Mouse (Mus musculus): ENCODE measurements around the gene Inpp4b. TPM values are rescaled to one million over a fixed set of nuclear protein-coding genes. Genes with fewer than 3 reads are reported as not detected.

The Inpp4b gene
- total and polyA plus RNA-seq, 2 experiments from 2014 or later = 18.9 to 60.9 TPM

DNA sequence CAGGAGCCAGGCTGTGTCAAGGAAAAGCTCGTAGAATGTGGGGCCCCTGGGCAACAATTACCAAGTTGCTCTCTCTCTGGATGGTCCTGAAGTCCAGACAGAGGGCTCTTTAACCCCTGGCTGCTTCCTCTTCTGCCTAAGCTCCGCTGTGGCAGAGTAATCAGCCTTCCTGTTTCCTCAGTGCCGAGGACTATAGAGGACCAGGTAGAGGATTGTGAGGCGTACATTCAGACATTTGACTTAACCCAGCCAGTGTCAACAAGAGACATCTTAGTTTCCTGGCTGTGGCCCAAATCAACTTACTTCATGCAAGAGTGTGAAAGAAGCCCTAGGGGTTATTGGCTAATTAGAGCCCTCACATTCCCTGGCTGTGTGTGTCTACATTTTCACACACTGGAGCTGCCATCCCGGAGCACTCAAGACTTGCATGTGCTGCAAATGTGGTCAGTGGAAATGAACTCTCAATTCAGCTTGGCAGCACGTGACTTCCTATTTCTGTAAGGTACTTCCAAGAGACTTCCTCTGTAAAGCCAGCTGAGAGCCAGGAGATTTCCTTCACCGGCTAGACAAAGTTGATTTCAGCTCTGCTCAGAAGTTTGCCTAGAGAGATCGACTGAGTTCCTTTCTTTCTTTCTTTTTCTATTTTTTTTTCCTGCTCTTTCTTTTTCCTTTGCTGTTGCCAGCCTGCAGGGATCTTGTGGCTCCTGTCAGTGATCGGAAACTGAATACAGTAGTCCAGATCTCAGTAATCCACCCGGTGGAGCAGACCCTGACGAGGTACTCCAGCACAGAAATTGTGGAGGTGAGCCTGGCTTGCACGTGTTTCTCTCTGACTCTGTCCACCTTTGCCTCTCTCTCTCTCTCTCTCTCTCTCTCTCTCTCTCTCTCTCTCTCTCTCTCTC, 425.3 kb downstream of the Inpp4b start:
- Histone ChIP-seq H3K9me3 (replicated peaks; ENCODE audit: control insufficient read depth, low read length) (no peaks in the 10 kb centered on the region), H3K4me2 (ENCODE audit: low read depth, low read length) (peak overlapping the region; percentile 51), H3K27ac (ENCODE audit: low read depth) (peak overlapping the region; percentile 46), H3K4me1 (ENCODE audit: control insufficient read depth, insufficient read depth) (peaks cover 27% of the 10 kb centered on the region), H3K9ac (replicated peaks; ENCODE audit: low read depth, low read length) (no peak overlapping the region; the same call in 1 of the 2 replicates), H3K36me3 (replicated peaks; ENCODE audit: control insufficient read depth, insufficient read depth, low read length) (no peaks in the 10 kb centered on the region), H3K4me3 (ENCODE audit: low read depth, low read length) (peak overlapping the region; percentile 30), H3K27me3 (ENCODE audit: control insufficient read depth, insufficient read depth, low read length) (no peaks in the 10 kb centered on the region)
- 10% methylated on average over 12 of the region's 12 CpGs for WGBS
- ATAC-seq (ENCODE audit: insufficient read depth, low read depth) (peak; percentile 69), DNase-seq (ENCODE audit: low spot score) (peak; percentile 71)
- TF ChIP-seq EP300 (IDR thresholded peaks at IDR 0.05; ENCODE audit: low read depth) (no peak), CTCF (IDR thresholded peaks at IDR 0.05; ENCODE audit: low read depth) (no peak)

- no peak for DNase-seq (ENCODE audit: low spot score)
- no peak for ATAC-seq (ENCODE audit: insufficient read depth, low read depth)
- no peak overlapping the region; the same call in 1 of the 2 replicates for H3K9ac ChIP-seq (replicated peaks; ENCODE audit: low read depth, low read length)
Observed at GRCm38 (mm10) chr8:81768313-81768675, 425.9 kb downstream of the Inpp4b start.

DNA sequence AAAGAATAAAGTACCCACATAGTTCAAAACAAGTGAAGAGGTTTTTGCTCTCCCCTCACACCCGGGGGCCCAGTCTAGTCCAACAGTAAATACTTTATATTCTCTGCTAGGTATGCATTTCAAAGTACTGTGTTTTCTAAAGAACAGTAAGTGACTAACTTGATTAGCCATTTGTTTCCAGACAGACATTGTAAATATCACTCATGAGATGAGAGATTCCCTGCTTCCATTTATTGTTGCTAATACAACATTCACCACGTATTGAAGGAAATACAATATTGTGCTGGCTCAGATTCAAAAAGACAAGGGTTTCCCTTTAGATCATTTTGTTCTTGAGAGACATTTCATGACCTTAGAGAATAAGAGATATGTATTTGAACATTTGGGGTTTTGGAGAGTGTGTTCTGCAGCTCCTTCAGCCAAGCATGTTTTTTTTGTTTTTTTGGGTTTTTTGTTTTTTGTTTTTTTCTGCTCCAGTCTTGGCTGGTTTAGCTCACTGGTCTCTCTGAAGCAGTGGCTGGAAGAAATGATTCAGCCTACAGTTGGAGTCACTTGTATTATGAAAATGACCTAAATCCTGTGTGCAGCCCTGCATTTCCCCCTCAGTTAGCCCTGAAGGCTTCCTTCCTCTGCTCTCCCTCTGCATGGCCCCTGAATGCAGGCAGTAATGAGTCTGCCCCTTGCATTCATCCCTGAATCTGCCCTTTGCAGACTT, 426.5 kb downstream of the Inpp4b start:
- Histone ChIP-seq H3K27me3 (ENCODE audit: control insufficient read depth, insufficient read depth, low read length) (no peaks in the 10 kb centered on the region), H3K9ac (replicated peaks; ENCODE audit: low read depth, low read length) (no peak overlapping the region), H3K27ac (ENCODE audit: low read depth) (no peak overlapping the region), H3K9me3 (replicated peaks; ENCODE audit: control insufficient read depth, low read length) (no peaks in the 10 kb centered on the region), H3K36me3 (replicated peaks; ENCODE audit: control insufficient read depth, insufficient read depth, low read length) (no peaks in the 10 kb centered on the region), H3K4me1 (ENCODE audit: control insufficient read depth, insufficient read depth) (peaks cover 28% of the 10 kb centered on the region), H3K4me2 (ENCODE audit: low read depth, low read length) (peak overlapping the region; percentile 51), H3K4me3 (ENCODE audit: low read depth, low read length) (peak overlapping the region; percentile 30; the same call in 1 of the 2 replicates)
- TF ChIP-seq EP300 (IDR thresholded peaks at IDR 0.05; ENCODE audit: low read depth) (no peak), CTCF (IDR thresholded peaks at IDR 0.05; ENCODE audit: low read depth) (no peak)
- WGBS = 55% methylated on average over 2 of the region's 2 CpGs
- DNase-seq (ENCODE audit: low spot score) (no peak), ATAC-seq (ENCODE audit: insufficient read depth, low read depth) (no peak)

More at GRCm38 (mm10) chr8:81768313-81768675, 425.9 kb downstream of the Inpp4b start:
- Histone ChIP-seq H3K9me3 (replicated peaks; ENCODE audit: control insufficient read depth, low read length) (no peaks in the 10 kb centered on the region), H3K4me2 (ENCODE audit: low read depth, low read length) (peak overlapping the region; percentile 51), H3K27me3 (ENCODE audit: control insufficient read depth, insufficient read depth, low read length) (no peaks in the 10 kb centered on the region), H3K4me1 (ENCODE audit: control insufficient read depth, insufficient read depth) (peaks cover 27% of the 10 kb centered on the region), H3K36me3 (replicated peaks; ENCODE audit: control insufficient read depth, insufficient read depth, low read length) (no peaks in the 10 kb centered on the region), H3K4me3 (ENCODE audit: low read depth, low read length) (peak overlapping the region; percentile 30; the same call in 1 of the 2 replicates), H3K27ac (ENCODE audit: low read depth) (peak overlapping the region; percentile 46; the same call in 1 of the 2 replicates)
- WGBS = 43% methylated on average over 2 of the region's 2 CpGs
- no peak for TF ChIP-seq EP300 (IDR thresholded peaks at IDR 0.05; ENCODE audit: low read depth)
- TF ChIP-seq CTCF (IDR thresholded peaks at IDR 0.05; ENCODE audit: low read depth) = no peak

GRCm38 (mm10) chr8:81770603-81771276, 428.4 kb downstream of the Inpp4b start:
- peaks cover 31% of the 10 kb centered on the region for H3K4me1 ChIP-seq (ENCODE audit: control insufficient read depth, insufficient read depth)
- H3K27me3 ChIP-seq (ENCODE audit: control insufficient read depth, insufficient read depth, low read length) = no peaks in the 10 kb centered on the region
- TF ChIP-seq EP300 (IDR thresholded peaks at IDR 0.05; ENCODE audit: low read depth) = no peak
- no peak for TF ChIP-seq CTCF (IDR thresholded peaks at IDR 0.05; ENCODE audit: low read depth)
- H3K9ac ChIP-seq (replicated peaks; ENCODE audit: low read depth, low read length) = peak overlapping the region; percentile 4; the same call in 1 of the 2 replicates
- WGBS = 29% methylated on average over 6 of the region's 6 CpGs
- DNase-seq (ENCODE audit: low spot score) = peak; percentile 26
- peak overlapping the region; percentile 41 for H3K4me3 ChIP-seq (ENCODE audit: low read depth, low read length)
- peak overlapping the region; percentile 55 for H3K4me2 ChIP-seq (ENCODE audit: low read depth, low read length)
- H3K9me3 ChIP-seq (replicated peaks; ENCODE audit: control insufficient read depth, low read length) = no peaks in the 10 kb centered on the region
- H3K36me3 ChIP-seq (replicated peaks; ENCODE audit: control insufficient read depth, insufficient read depth, low read length) = no peaks in the 10 kb centered on the region
- peak; percentile 52 for ATAC-seq (ENCODE audit: insufficient read depth, low read depth)
- H3K27ac ChIP-seq (ENCODE audit: low read depth) = peak overlapping the region; percentile 41; the same call in 1 of the 2 replicates

DNA sequence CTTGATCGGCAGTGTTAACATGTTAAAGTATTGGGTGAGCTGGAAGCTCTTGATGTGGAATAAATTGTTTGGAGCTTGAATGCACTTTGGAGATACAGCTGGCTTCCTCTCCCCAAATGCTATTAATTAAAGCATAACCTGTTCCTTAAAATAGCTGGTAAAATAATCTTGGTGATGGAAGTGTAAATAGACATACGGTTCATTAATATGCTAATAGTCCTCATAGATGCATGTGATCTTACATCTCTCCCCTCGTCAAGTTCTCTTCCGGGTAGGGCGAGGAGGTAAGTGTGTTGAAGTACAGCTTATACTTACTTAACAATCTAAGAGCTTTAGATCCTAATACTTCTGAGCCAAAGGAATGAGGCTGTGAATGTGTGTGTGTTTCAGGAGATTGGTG, 430.5 kb downstream of the Inpp4b start:
- WGBS = 86% methylated on average over 5 of the region's 5 CpGs
- Histone ChIP-seq H3K27ac (ENCODE audit: low read depth) (no peak overlapping the region), H3K9me3 (replicated peaks; ENCODE audit: control insufficient read depth, low read length) (no peaks in the 10 kb centered on the region), H3K4me1 (ENCODE audit: control insufficient read depth, insufficient read depth) (peaks cover 26% of the 10 kb centered on the region), H3K9ac (replicated peaks; ENCODE audit: low read depth, low read length) (no peak overlapping the region), H3K27me3 (ENCODE audit: control insufficient read depth, insufficient read depth, low read length) (no peaks in the 10 kb centered on the region), H3K4me2 (ENCODE audit: low read depth, low read length) (no peak overlapping the region), H3K4me3 (ENCODE audit: low read depth, low read length) (no peak overlapping the region), H3K36me3 (replicated peaks; ENCODE audit: control insufficient read depth, insufficient read depth, low read length) (no peaks in the 10 kb centered on the region)
- ATAC-seq (ENCODE audit: insufficient read depth, low read depth) (no peak), DNase-seq (ENCODE audit: low spot score) (no peak)
- TF ChIP-seq CTCF (IDR thresholded peaks at IDR 0.05; ENCODE audit: low read depth) (no peak), EP300 (IDR thresholded peaks at IDR 0.05; ENCODE audit: low read depth) (no peak)
